Mouse (Mus musculus) liver, embryonic 13.5 days (tissue): Measurements from ENCODE around the gene Tarbp2. TPM values are rescaled to one million over a fixed set of nuclear protein-coding genes. Genes with fewer than 3 reads are reported as not detected.
A peak's percentile ranks its signal among the peaks of the same experiment; 100 is the strongest.

ENCODE experiments used
- ATAC-seq: fragments of 200-750 bp; cut with Nextera tagmentation; 2 replicates; pipeline ENCODE4 v1.8.0; 2017; ENCODE audit warnings: low read depth, mild to moderate bottlenecking, moderate number of reproducible peaks, moderate library complexity
- DNase-seq: peaks from one replicate; pipeline ENCODE4 v3.0.0; 2022
- H3K27ac ChIP-seq: fragments of 300-500 bp; sonication (generic); 2 replicates; pipeline ENCODE4 v1.5.1; 2015; ENCODE audit warnings: moderate library complexity, mild to moderate bottlenecking, inconsistent platforms
- H3K27me3 ChIP-seq: fragments of 300-500 bp; sonication (generic); 2 replicates; pipeline ENCODE4 v1.6.1; 2015; ENCODE audit warnings: mild to moderate bottlenecking, inconsistent platforms
- H3K36me3 ChIP-seq: fragments of 300-500 bp; sonication (generic); 2 replicates; pipeline ENCODE4 v1.6.1; 2015; ENCODE audit warnings: mild to moderate bottlenecking, inconsistent platforms
- H3K4me1 ChIP-seq: fragments of 300-500 bp; sonication (generic); replicated peaks from 2 replicates; pipeline ENCODE4 v1.6.1; 2015; ENCODE audit warnings: inconsistent platforms
- H3K4me2 ChIP-seq: fragments of 300-500 bp; sonication (generic); 2 replicates; pipeline ENCODE4 v1.6.1; 2015; ENCODE audit warnings: inconsistent platforms, mild to moderate bottlenecking, moderate library complexity
- H3K4me3 ChIP-seq: fragments of 300-500 bp; sonication (generic); replicated peaks from 2 replicates; pipeline ENCODE4 v1.5.1; 2015; ENCODE audit warnings: mild to moderate bottlenecking, inconsistent platforms
- H3K9ac ChIP-seq: fragments of 300-500 bp; sonication (generic); 2 replicates; pipeline ENCODE4 v1.6.1; 2015; ENCODE audit warnings: mild to moderate bottlenecking, inconsistent platforms
- H3K9me3 ChIP-seq: fragments of 300-500 bp; sonication (generic); replicated peaks from 2 replicates; pipeline ENCODE4 v1.6.1; 2016; ENCODE audit warnings: inconsistent platforms
- WGBS: fragments of 180-500 bp; shearing (Covaris S2); methylation state at CpG from one replicate; pipeline ENCODE4 v1.1.7; 2015; ENCODE audit not compliant: insufficient replicate concordance; 5-methylcytosine and 5-hydroxymethylcytosine counted together
- polyA plus RNA-seq: library from polyadenylated mRNA; unstranded; fragments of >200 nt; fragmentation: Nextera tagmentation; extraction: Ambion mirVana; gene quantifications from 2 replicates; pipeline ENCODE4 v1.2.1, GENCODE M21; 2015

Tarbp2 gene
- polyA plus RNA-seq: 52.2 and 55.4 TPM in 2 replicates

GRCm38 (mm10) chr15:102517976-102518858 is at the start of gene Tarbp2:
Gene Tarbp2 (plus strand): TSS chr15:102518192.
- ATAC-seq (peak; percentile 92), DNase-seq (peak; percentile 100)
- peaks cover 5% of the 10 kb centered on the region; the same call in 1 of the 2 replicates for H3K27me3 ChIP-seq
- under 1% methylated on average over 60 of the region's 60 CpGs for WGBS
- H3K9me3 ChIP-seq: no peaks in the 10 kb centered on the region
- peak within 1 kb of the TSS; percentile 81 for H3K4me3 ChIP-seq
- peaks cover 51% of the 10 kb centered on the region for H3K4me1 ChIP-seq
- H3K4me2 ChIP-seq: peak within 1 kb of the TSS; percentile 98
- H3K36me3 ChIP-seq: peaks cover 26% of the 10 kb centered on the region
- peak within 1 kb of the TSS; percentile 96 for H3K27ac ChIP-seq
- H3K9ac ChIP-seq: peak within 1 kb of the TSS; percentile 87

DNA sequence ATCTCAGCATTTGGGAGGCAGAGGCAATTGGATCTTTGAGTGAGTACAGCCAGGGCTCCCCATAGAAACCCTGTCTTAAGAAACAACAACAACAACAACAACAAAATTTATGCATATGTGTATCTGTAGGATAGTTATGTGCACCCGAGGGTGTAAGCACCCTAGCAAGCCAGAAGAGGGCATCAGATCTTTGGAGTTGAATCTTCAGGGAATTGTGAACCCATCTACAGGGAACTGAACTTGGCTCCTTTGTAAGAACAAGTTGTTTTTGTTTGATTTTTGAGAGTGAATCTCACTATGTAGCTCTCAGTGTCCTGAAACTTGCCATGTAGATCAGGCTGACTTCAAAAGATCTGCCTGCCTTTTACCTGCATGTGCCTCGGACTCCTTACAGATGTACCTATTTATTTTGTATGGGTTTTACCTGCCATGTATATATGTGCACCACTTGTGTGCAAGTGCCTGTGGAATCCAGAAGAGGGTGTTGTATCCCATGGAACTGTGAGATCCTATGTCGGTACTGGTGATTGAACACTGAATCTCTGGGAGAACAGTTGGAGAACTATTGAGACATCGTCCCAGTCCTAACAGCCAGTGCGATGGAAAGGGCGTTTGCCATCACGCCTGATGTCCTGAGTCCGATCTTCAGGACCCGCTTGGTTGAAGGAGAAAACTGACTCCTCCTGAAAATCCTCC is 49.2 kb upstream of the Tarbp2 start:
- no peak overlapping the region for H3K4me2 ChIP-seq
- no peak for ATAC-seq
- peaks cover 23% of the 10 kb centered on the region for H3K4me1 ChIP-seq
- H3K27me3 ChIP-seq: no peaks in the 10 kb centered on the region
- no peak overlapping the region for H3K27ac ChIP-seq
- peaks cover 34% of the 10 kb centered on the region for H3K36me3 ChIP-seq
- DNase-seq: no peak
- H3K4me3 ChIP-seq: no peak overlapping the region
- no peaks in the 10 kb centered on the region for H3K9me3 ChIP-seq
- WGBS: 94% methylated on average over 9 of the region's 9 CpGs
- no peak overlapping the region for H3K9ac ChIP-seq

- under 1% methylated on average over 32 of the region's 40 CpGs for WGBS
- Histone ChIP-seq H3K4me2 (peak within 1 kb of the TSS; percentile 79), H3K27ac (peak within 1 kb of the TSS; percentile 93), H3K9me3 (no peaks in the 10 kb centered on the region), H3K4me3 (peak within 1 kb of the TSS; percentile 96), H3K36me3 (peaks cover 45% of the 10 kb centered on the region), H3K4me1 (peaks cover 23% of the 10 kb centered on the region), H3K27me3 (no peaks in the 10 kb centered on the region), H3K9ac (peak within 1 kb of the TSS; percentile 97)
- DNase-seq (peak; percentile 95), ATAC-seq (peak; percentile 98)
Observed at GRCm38 (mm10) chr15:102470183-102470604, 47.8 kb upstream of the Tarbp2 start, which contains the start of gene Pcbp2. Gene Pcbp2 (plus strand): TSS chr15:102470539.

- peaks cover 47% of the 10 kb centered on the region for H3K36me3 ChIP-seq
- peaks cover 23% of the 10 kb centered on the region for H3K4me1 ChIP-seq
- no peaks in the 10 kb centered on the region for H3K27me3 ChIP-seq
- H3K27ac ChIP-seq: peak overlapping the region; percentile 93
- no peaks in the 10 kb centered on the region for H3K9me3 ChIP-seq
- peak overlapping the region; percentile 96 for H3K4me3 ChIP-seq
- H3K9ac ChIP-seq: peak overlapping the region; percentile 97
- H3K4me2 ChIP-seq: peak overlapping the region; percentile 79
- DNase-seq: peak; percentile 54
- 1% methylated on average over 47 of the region's 67 CpGs for WGBS
- peak; percentile 49 for ATAC-seq
Observed at GRCm38 (mm10) chr15:102470605-102471294, 47.2 kb upstream of the Tarbp2 start.

- peaks cover 23% of the 10 kb centered on the region for H3K4me1 ChIP-seq
- H3K9ac ChIP-seq: peak overlapping the region; percentile 97
- no peak for DNase-seq
- H3K27ac ChIP-seq: peak overlapping the region; percentile 93
- H3K4me3 ChIP-seq: peak overlapping the region; percentile 96
- peak overlapping the region; percentile 79 for H3K4me2 ChIP-seq
- H3K36me3 ChIP-seq: peaks cover 50% of the 10 kb centered on the region
- under 1% methylated on average over 10 of the region's 10 CpGs for WGBS
- H3K27me3 ChIP-seq: no peaks in the 10 kb centered on the region
- H3K9me3 ChIP-seq: no peaks in the 10 kb centered on the region
- no peak for ATAC-seq
Observed at GRCm38 (mm10) chr15:102471295-102471645, 46.7 kb upstream of the Tarbp2 start.

DNA sequence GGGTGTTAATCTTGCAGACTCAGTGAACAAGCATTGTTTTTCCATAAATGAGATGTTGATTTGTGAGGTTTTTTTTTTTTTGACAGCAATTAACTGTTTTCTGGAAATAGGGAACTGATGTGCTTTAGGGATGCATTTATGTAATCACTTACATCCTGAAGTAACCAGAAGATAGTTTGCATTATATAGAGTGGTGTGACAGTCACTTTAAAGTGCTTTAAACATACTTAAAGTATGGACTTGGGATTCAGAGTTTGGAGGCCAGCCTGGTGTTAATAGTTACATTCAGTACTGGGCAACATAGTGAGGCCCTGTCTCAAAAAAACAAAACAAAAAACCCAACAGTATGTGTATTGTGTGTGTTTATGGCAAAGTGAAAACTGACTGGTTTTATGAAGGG is 46.3 kb upstream of the Tarbp2 start:
- Histone ChIP-seq H3K4me3 (peak overlapping the region; percentile 96), H3K9ac (peak overlapping the region; percentile 97), H3K27ac (peak overlapping the region; percentile 10), H3K4me2 (peak overlapping the region; percentile 79), H3K27me3 (no peaks in the 10 kb centered on the region), H3K36me3 (peaks cover 54% of the 10 kb centered on the region), H3K4me1 (peaks cover 23% of the 10 kb centered on the region), H3K9me3 (no peaks in the 10 kb centered on the region)
- DNase-seq (no peak), ATAC-seq (no peak)

- 0 out of 2 replicates have a peak overlapping the region, but pooled peaks have one; percentile 43 for H3K9ac ChIP-seq
- H3K4me3 ChIP-seq: no peak overlapping the region; the same call in 1 of the 2 replicates
- no peaks in the 10 kb centered on the region for H3K9me3 ChIP-seq
- H3K4me1 ChIP-seq: peaks cover 23% of the 10 kb centered on the region
- 82% methylated on average over 2 of the region's 2 CpGs for WGBS
- H3K27ac ChIP-seq: no peak overlapping the region
- H3K4me2 ChIP-seq: peak overlapping the region; percentile 36
- no peak for DNase-seq
- H3K27me3 ChIP-seq: no peaks in the 10 kb centered on the region
- peaks cover 62% of the 10 kb centered on the region for H3K36me3 ChIP-seq
- no peak for ATAC-seq
Observed at GRCm38 (mm10) chr15:102473246-102473645, 44.7 kb upstream of the Tarbp2 start.

- ATAC-seq (no peak), DNase-seq (no peak)
- Histone ChIP-seq H3K4me1 (peaks cover 23% of the 10 kb centered on the region), H3K4me3 (no peak overlapping the region), H3K36me3 (peaks cover 64% of the 10 kb centered on the region), H3K9me3 (no peaks in the 10 kb centered on the region), H3K4me2 (no peak overlapping the region), H3K27me3 (no peaks in the 10 kb centered on the region), H3K9ac (no peak overlapping the region), H3K27ac (no peak overlapping the region)
- WGBS: 81% methylated on average over 2 of the region's 2 CpGs
Observed at GRCm38 (mm10) chr15:102474520-102474919, 43.5 kb upstream of the Tarbp2 start.

GRCm38 (mm10) chr15:102483136-102483535 is 34.9 kb upstream of the Tarbp2 start:
- Histone ChIP-seq H3K27ac (no peak overlapping the region), H3K4me3 (no peak overlapping the region), H3K27me3 (no peaks in the 10 kb centered on the region), H3K9me3 (no peaks in the 10 kb centered on the region), H3K36me3 (peaks cover 90% of the 10 kb centered on the region), H3K4me2 (no peak overlapping the region), H3K4me1 (no peaks in the 10 kb centered on the region), H3K9ac (no peak overlapping the region)
- DNase-seq (no peak), ATAC-seq (no peak)
- WGBS: 93% methylated on average over 3 of the region's 3 CpGs

DNA sequence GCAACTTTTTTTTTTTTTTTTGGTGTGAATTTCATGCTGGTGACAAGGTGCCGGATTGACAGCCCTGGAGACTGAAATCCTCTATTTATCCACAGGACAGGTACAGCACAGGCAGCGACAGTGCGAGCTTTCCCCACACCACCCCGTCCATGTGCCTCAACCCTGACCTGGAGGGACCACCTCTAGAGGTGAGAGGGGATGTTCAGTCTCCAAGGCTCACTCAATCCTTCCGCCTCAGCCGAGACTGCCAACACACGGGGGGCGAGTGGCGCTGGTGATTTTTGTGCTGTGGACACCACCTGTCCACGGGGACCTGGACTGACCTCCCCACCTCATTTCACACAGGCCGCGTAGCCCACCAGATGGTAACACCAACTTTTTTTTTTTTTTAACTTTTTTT is 32.1 kb upstream of the Tarbp2 start:
- Histone ChIP-seq H3K4me3 (no peak overlapping the region), H3K9me3 (no peaks in the 10 kb centered on the region), H3K36me3 (peaks cover 91% of the 10 kb centered on the region), H3K4me2 (no peak overlapping the region), H3K27me3 (no peaks in the 10 kb centered on the region), H3K4me1 (no peaks in the 10 kb centered on the region), H3K9ac (no peak overlapping the region), H3K27ac (no peak overlapping the region)
- 92% methylated on average over 12 of the region's 12 CpGs for WGBS
- DNase-seq (no peak), ATAC-seq (no peak)

DNA sequence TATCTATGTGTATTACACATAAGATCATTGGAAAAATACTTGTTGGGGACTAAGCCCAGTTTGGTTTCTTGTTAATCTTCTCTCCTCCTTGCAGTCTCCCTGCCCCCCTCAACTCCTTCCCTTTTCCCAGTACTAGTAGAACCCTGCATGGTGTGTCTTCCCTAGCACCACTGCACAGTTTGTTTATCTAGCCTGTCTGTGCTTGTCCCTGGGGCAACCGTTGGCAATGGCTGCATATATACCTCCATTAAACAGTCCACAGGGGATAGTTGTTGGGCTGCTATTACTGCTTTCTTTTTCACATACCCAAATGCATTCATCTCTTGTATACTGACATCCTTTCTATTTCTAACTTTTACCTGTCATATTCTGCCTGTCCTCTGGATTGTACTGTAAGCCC is 30.3 kb upstream of the Tarbp2 start:
- Histone ChIP-seq H3K36me3 (peaks cover 84% of the 10 kb centered on the region), H3K4me2 (no peak overlapping the region), H3K9me3 (no peaks in the 10 kb centered on the region), H3K27me3 (no peaks in the 10 kb centered on the region), H3K4me1 (no peaks in the 10 kb centered on the region), H3K9ac (no peak overlapping the region), H3K27ac (no peak overlapping the region), H3K4me3 (no peak overlapping the region)
- no peak for ATAC-seq
- no peak for DNase-seq
- 60% methylated on average over 1 of the region's 1 CpGs for WGBS
